Mouse (Mus musculus) hindbrain, embryonic 16.5 days (tissue): ENCODE measurements around the gene Hist2h2ab. TPM values are rescaled to one million over a fixed set of nuclear protein-coding genes. Genes with fewer than 3 reads are reported as not detected.
"Not testable (repeated sequence)": the region's sequence is repeated elsewhere in the genome, so short reads cannot be mapped to it uniquely, and the experiment has no call there.

ENCODE experiments used
- ATAC-seq: fragments of 200-750 bp; cut with Nextera tagmentation; 2 replicates; pipeline ENCODE4 v1.8.0; 2017; ENCODE audit warnings: moderate TSS enrichment, moderate library complexity
- H3K27ac ChIP-seq: fragments of 300-500 bp; sonication (generic); 2 replicates; pipeline ENCODE4 v1.5.1; 2014; ENCODE audit warnings: low read depth, mild to moderate bottlenecking, control low read depth, low read length, moderate library complexity
- H3K27me3 ChIP-seq: fragments of 300-500 bp; sonication (generic); replicated peaks from 2 replicates; pipeline ENCODE4 v1.6.1; 2014; ENCODE audit warnings: low read length; ENCODE audit not compliant: control insufficient read depth, insufficient read depth
- H3K36me3 ChIP-seq: fragments of 300-500 bp; sonication (generic); 2 replicates; pipeline ENCODE4 v1.6.1; 2014; ENCODE audit warnings: mild to moderate bottlenecking, low read length, moderate library complexity, mixed read lengths; ENCODE audit not compliant: control insufficient read depth, insufficient read depth
- H3K4me1 ChIP-seq: fragments of 300-500 bp; sonication (generic); 2 replicates; pipeline ENCODE4 v1.6.1; 2014; ENCODE audit warnings: low read depth, low read length; ENCODE audit not compliant: control insufficient read depth, insufficient read depth
- H3K4me2 ChIP-seq: fragments of 300-500 bp; sonication (generic); 2 replicates; pipeline ENCODE4 v1.6.1; 2014; ENCODE audit warnings: mild to moderate bottlenecking, low read length, control low read depth, moderate library complexity
- H3K4me3 ChIP-seq: fragments of 300-500 bp; sonication (generic); 2 replicates; pipeline ENCODE4 v1.5.1; 2014; ENCODE audit warnings: mild to moderate bottlenecking, low read length, control low read depth, moderate library complexity
- H3K9ac ChIP-seq: fragments of 300-500 bp; sonication (generic); 2 replicates; pipeline ENCODE4 v1.6.1; 2014; ENCODE audit warnings: low read depth, mild to moderate bottlenecking, control low read depth, low read length, moderate library complexity
- H3K9me3 ChIP-seq: fragments of 300-500 bp; sonication (generic); 2 replicates; pipeline ENCODE4 v1.6.1; 2014; ENCODE audit warnings: mild to moderate bottlenecking, low read length, moderate library complexity; ENCODE audit not compliant: control insufficient read depth
- WGBS: fragments of 180-500 bp; shearing (Covaris S2); extraction: QIAGEN DNeasy Blood & Tissue Kit; methylation state at CpG from one replicate; pipeline ENCODE4 v1.1.7; 2014; 5-methylcytosine and 5-hydroxymethylcytosine counted together
- polyA plus RNA-seq: library from polyadenylated mRNA; unstranded; fragments of >200 nt; fragmentation: Nextera tagmentation; extraction: Ambion mirVana; gene quantifications from 2 replicates; pipeline ENCODE4 v1.2.1, GENCODE M21; 2015

Hist2h2ab gene
- polyA plus RNA-seq, 1 experiment from 2014 or later = not detected

DNA sequence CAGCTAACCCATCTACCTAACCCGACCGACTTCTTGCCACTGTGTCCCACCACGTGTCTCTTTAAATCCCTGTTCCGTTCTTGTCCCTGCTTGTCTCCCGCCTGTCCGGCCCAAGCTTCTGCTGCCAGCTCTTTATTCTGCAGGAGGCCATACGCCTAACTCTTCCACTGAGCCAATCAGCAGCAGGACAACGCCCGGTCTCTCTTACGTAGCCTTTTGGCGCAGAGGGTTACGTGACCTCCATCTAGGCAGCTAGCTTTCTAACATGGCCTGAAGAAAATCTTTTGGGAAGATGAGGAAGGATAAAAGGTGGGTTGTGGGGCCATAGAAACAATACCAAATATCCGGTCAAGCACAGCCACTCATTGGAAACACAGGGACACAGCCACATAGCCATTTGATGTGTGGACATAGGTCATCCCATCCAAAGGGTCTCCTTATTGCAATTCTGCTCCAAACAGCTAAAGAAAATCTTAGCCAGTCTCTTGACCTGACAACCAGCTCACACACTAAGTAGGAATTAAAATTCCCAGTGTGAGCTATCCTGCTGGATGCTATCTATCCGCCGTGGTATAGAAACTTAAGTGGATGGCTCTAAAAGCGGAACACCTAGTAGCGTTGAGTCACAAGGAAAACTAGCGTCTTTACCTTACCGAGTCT, 42.7 kb downstream of the Hist2h2ab start:
- no peaks in the 10 kb centered on the region for H3K27me3 ChIP-seq
- peaks cover 16% of the 10 kb centered on the region for H3K4me1 ChIP-seq
- no peaks in the 10 kb centered on the region for H3K9me3 ChIP-seq
- H3K4me3 ChIP-seq = peak overlapping the region; percentile 65
- H3K9ac ChIP-seq = peak overlapping the region; percentile 83
- ATAC-seq = peak; percentile 83
- no peaks in the 10 kb centered on the region for H3K36me3 ChIP-seq
- under 1% methylated on average over 19 of the region's 19 CpGs for WGBS
- H3K27ac ChIP-seq = peak overlapping the region; percentile 97
- peak overlapping the region; percentile 84 for H3K4me2 ChIP-seq

GRCm38 (mm10) chr3:96262979-96263550, 43.4 kb downstream of the Hist2h2ab start, which contains the start of gene Hist2h4:
Hist2h4 (minus strand) TSS chr3:96263311.
- H3K4me1 ChIP-seq = peaks cover 19% of the 10 kb centered on the region
- peak within 1 kb of the TSS; percentile 65 for H3K4me3 ChIP-seq
- peak within 1 kb of the TSS; percentile 83 for H3K9ac ChIP-seq
- peak; percentile 93 for ATAC-seq
- peak within 1 kb of the TSS; percentile 97 for H3K27ac ChIP-seq
- H3K27me3 ChIP-seq = no peaks in the 10 kb centered on the region
- under 1% methylated on average over 40 of the region's 40 CpGs for WGBS
- H3K36me3 ChIP-seq = no peaks in the 10 kb centered on the region
- peak within 1 kb of the TSS; percentile 84 for H3K4me2 ChIP-seq
- no peaks in the 10 kb centered on the region for H3K9me3 ChIP-seq

DNA sequence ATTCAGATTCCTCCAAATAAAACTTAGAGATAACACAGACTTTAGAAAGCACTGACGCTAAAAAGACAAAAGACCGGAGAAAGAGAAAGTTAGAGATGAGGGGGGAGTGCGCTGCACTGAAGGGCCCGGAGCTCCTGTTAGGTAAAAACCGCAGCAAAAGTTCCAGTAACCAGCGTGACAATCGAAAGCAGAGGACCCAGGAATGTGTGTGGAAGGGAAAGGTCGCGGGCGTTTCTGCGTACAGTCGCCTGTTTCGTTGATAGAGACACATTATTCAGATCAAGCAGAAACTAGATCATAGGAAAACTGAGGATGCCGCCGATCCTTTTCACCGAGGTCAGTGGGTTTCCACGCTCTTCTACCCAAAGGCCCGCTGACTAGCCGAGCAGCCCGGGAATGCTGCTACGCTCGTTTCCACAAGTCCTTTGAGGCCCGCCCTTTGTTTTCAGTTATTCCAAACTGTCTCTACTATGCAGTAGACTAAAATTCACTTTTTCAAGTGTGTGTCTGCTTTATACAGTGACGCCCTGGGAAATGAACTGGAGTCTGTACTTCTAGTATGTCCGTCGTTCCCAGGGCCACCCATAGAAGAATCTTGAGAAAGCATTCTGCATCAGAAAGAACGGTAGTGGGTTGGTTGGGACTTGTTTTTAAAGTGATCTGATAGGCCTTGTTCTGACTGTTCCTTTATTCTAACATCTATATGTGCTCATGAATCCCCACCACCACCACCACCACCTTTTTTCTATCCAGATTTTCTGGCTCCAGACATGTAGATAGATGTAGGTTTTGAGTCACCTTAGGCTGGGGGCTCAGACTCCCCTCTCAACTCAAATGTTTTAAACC, 44.1 kb downstream of the Hist2h2ab start:
- Histone ChIP-seq H3K4me1 (peaks cover 21% of the 10 kb centered on the region), H3K4me3 (peak overlapping the region; percentile 65), H3K27ac (peak overlapping the region; percentile 84), H3K9ac (peak overlapping the region; percentile 66), H3K36me3 (no peaks in the 10 kb centered on the region), H3K4me2 (peak overlapping the region; percentile 84), H3K27me3 (no peaks in the 10 kb centered on the region), H3K9me3 (no peaks in the 10 kb centered on the region)
- peak; percentile 32; the same call in 1 of the 2 replicates for ATAC-seq
- WGBS = 3% methylated on average over 27 of the region's 27 CpGs

DNA sequence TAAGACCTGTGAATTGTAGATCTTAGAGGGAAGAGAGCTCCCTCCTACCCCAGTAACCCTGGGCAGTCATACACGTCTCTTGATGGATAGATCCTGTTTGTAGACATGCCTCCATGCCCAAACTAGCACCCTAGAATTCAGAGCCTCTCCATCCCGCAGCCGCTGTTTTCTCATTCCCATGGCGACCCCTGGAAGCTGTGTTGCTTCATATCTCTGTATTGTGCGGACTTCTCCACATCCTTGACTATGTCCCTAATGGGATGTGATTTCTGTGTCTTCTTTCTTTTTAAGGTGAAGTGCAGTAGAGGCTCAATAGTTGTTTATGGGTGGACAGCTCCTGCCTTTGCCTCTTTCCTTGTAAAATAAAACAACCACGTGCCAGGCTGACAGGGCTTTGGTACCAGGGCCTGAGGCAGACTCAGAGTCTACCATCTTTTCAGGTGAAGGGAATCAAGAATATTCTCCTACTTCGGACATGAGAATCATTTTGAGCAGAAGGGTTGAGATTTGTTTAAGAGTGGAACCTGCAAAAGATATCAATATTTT, 44.8 kb downstream of the Hist2h2ab start:
- H3K27me3 ChIP-seq = no peaks in the 10 kb centered on the region
- H3K4me1 ChIP-seq = peaks cover 21% of the 10 kb centered on the region
- peak overlapping the region; percentile 84 for H3K4me2 ChIP-seq
- peak overlapping the region; percentile 84 for H3K27ac ChIP-seq
- H3K9ac ChIP-seq = peak overlapping the region; percentile 66
- H3K9me3 ChIP-seq = no peaks in the 10 kb centered on the region
- ATAC-seq = no peak
- WGBS = 72% methylated on average over 7 of the region's 7 CpGs
- H3K36me3 ChIP-seq = no peaks in the 10 kb centered on the region
- no peak overlapping the region for H3K4me3 ChIP-seq

GRCm38 (mm10) chr3:96266132-96266710, 46.6 kb downstream of the Hist2h2ab start:
- H3K4me3 ChIP-seq = no peak overlapping the region
- ATAC-seq = no peak
- H3K4me1 ChIP-seq = peaks cover 21% of the 10 kb centered on the region
- H3K27ac ChIP-seq = no peak overlapping the region
- H3K27me3 ChIP-seq = no peaks in the 10 kb centered on the region
- H3K4me2 ChIP-seq = no peak overlapping the region
- H3K36me3 ChIP-seq = no peaks in the 10 kb centered on the region
- no peaks in the 10 kb centered on the region for H3K9me3 ChIP-seq
- no peak overlapping the region for H3K9ac ChIP-seq
- 93% methylated on average over 8 of the region's 8 CpGs for WGBS

DNA sequence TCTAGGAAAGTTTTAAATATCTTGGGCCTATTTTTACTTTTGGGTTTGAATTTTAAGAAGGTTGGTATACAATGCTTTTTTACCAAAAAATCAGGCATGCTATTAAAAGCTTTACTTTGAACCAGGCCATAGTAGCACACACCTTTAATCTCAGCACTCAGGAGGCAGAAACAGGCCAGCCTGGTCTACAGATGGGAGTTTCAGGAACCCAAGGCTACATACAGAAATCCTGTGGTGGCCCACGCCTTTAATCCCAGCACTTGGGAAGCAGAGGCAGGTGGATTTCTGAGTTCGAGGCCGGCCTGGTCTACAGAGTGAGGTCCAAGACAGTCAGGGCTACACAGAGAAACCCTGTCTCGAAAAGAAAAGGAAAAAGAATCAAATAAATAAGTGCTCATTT, 47.9 kb downstream of the Hist2h2ab start:
- no peaks in the 10 kb centered on the region for H3K36me3 ChIP-seq
- ATAC-seq = no peak
- H3K4me3 ChIP-seq = no peak overlapping the region
- H3K9ac ChIP-seq = no peak overlapping the region
- WGBS = 83% methylated on average over 4 of the region's 4 CpGs
- H3K27ac ChIP-seq = peak overlapping the region; percentile 18; the same call in 1 of the 2 replicates
- no peaks in the 10 kb centered on the region for H3K9me3 ChIP-seq
- peaks cover 12% of the 10 kb centered on the region for H3K4me1 ChIP-seq
- H3K27me3 ChIP-seq = no peaks in the 10 kb centered on the region
- H3K4me2 ChIP-seq = no peak overlapping the region; the same call in 1 of the 2 replicates

GRCm38 (mm10) chr3:96268051-96268775, 48.5 kb downstream of the Hist2h2ab start, which contains the start of gene Hist2h3b:
Hist2h3b (plus strand) TSS chr3:96268654.
- Histone ChIP-seq H3K27ac (peak within 1 kb of the TSS; percentile 93), H3K4me1 (peaks cover 12% of the 10 kb centered on the region), H3K36me3 (no peaks in the 10 kb centered on the region), H3K27me3 (no peaks in the 10 kb centered on the region), H3K9ac (peak within 1 kb of the TSS; percentile 59), H3K9me3 (no peaks in the 10 kb centered on the region), H3K4me3 (peak within 1 kb of the TSS; percentile 59), H3K4me2 (peak within 1 kb of the TSS; percentile 95)
- peak; percentile 79 for ATAC-seq
- 20% methylated on average over 28 of the region's 30 CpGs for WGBS

GRCm38 (mm10) chr3:96268776-96269378, 49.2 kb downstream of the Hist2h2ab start:
- WGBS = 0% methylated on average over 11 of the region's 44 CpGs
- H3K27me3 ChIP-seq, H3K9me3 ChIP-seq, H3K36me3 ChIP-seq: not testable (repeated sequence)
- H3K9ac ChIP-seq = peak overlapping the region; percentile 59
- H3K4me2 ChIP-seq = peak overlapping the region; percentile 95
- peaks cover 10% of the 10 kb centered on the region for H3K4me1 ChIP-seq
- peak overlapping the region; percentile 93 for H3K27ac ChIP-seq
- peak; percentile 35 for ATAC-seq
- peak overlapping the region; percentile 59 for H3K4me3 ChIP-seq
